Mouse (Mus musculus) limb, embryonic 13.5 days (tissue): ENCODE results near the gene Nckap5l. TPM values are rescaled to one million over a fixed set of nuclear protein-coding genes. Genes with fewer than 3 reads are reported as not detected.
"Not testable (repeated sequence)": the region's sequence is repeated elsewhere in the genome, so short reads cannot be mapped to it uniquely, and the experiment has no call there.

Experiments
- ATAC-seq: fragments of 200-750 bp; cut with Nextera tagmentation; 2 replicates; pipeline ENCODE4 v1.8.0; 2017; ENCODE audit warnings: low read depth, moderate number of reproducible peaks, moderate TSS enrichment; ENCODE audit not compliant: low FRiP score
- H3K27ac ChIP-seq: fragments of 300-500 bp; sonication (generic); 2 replicates; pipeline ENCODE4 v1.5.1; 2015; ENCODE audit warnings: inconsistent platforms, mild to moderate bottlenecking, moderate library complexity
- H3K27me3 ChIP-seq: fragments of 300-500 bp; sonication (generic); 2 replicates; pipeline ENCODE4 v1.6.1; 2015; ENCODE audit warnings: mild to moderate bottlenecking, inconsistent platforms
- H3K36me3 ChIP-seq: fragments of 300-500 bp; sonication (generic); 2 replicates; pipeline ENCODE4 v1.6.1; 2015; ENCODE audit warnings: inconsistent platforms, mild to moderate bottlenecking, moderate library complexity
- H3K4me1 ChIP-seq: fragments of 300-500 bp; sonication (generic); 2 replicates; pipeline ENCODE4 v1.6.1; 2015; ENCODE audit warnings: inconsistent platforms
- H3K4me2 ChIP-seq: fragments of 300-500 bp; sonication (generic); replicated peaks from 2 replicates; pipeline ENCODE4 v1.6.1; 2015; ENCODE audit warnings: inconsistent platforms, mild to moderate bottlenecking, moderate library complexity
- H3K4me3 ChIP-seq: fragments of 300-500 bp; sonication (generic); 2 replicates; pipeline ENCODE4 v1.5.1; 2015; ENCODE audit warnings: moderate library complexity, mild to moderate bottlenecking, inconsistent platforms
- H3K9ac ChIP-seq: fragments of 300-500 bp; sonication (generic); 2 replicates; pipeline ENCODE4 v1.6.1; 2015; ENCODE audit warnings: mild to moderate bottlenecking, inconsistent platforms
- H3K9me3 ChIP-seq: fragments of 300-500 bp; sonication (generic); 2 replicates; pipeline ENCODE4 v1.6.1; 2016; ENCODE audit warnings: inconsistent platforms
- WGBS: fragments of 180-500 bp; shearing (Covaris S2); methylation state at CpG from one replicate; pipeline ENCODE4 v1.1.7; 2015; 5-methylcytosine and 5-hydroxymethylcytosine counted together
- polyA plus RNA-seq: library from polyadenylated mRNA; unstranded; fragments of >200 nt; fragmentation: Nextera tagmentation; extraction: Ambion mirVana; gene quantifications from 2 replicates; pipeline ENCODE4 v1.2.1, GENCODE M21; 2015

The Nckap5l gene
- polyA plus RNA-seq, 1 experiment from 2014 or later, result 14.0 TPM

DNA sequence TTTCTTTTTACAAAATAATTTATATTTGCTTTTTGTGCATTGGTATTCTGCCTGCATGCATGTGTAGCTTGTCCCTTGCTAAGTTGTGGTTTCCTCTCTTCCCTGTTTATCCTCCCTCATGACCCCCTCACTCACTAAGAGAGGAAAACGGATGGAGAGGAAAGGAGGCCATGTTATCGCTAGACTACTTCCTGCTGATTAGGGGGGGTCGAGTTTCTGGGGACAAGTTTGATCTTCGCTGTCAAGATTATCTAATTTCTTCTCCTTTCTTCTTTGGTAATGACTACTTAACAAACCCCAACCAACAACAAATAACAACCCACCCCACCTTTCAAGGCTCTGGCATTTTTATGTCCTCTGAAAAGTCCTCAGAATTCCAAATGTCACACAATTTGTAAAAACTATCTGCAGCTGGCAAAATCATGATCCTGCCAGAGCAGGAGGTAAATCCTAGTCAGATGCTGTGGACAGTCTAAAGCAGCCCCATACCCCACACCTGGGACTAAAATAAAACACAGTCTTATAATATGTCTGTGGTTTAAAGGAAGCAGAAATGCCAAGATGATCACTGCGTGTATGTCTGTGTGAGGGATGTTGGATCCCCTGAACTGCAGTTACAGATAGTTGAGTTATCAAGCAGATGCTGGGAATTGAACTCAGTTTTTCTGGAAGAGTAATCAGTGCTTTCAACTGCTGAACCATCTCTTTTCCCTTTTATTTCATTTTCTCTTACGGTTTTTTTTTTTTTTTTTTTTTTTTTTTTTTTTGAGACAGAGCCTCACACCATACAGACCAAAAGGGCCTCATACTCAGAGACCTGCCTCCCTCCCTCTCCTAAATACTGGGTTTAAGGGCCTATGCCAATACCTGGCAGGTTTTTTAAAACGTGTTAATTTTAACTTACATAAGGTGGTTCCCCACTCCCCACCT lies 66.8 kb downstream of the Nckap5l start:
- Histone ChIP-seq H3K27ac (no peak overlapping the region), H3K4me2 (no peak overlapping the region), H3K9me3 (no peaks in the 10 kb centered on the region), H3K4me3 (no peak overlapping the region), H3K36me3 (no peaks in the 10 kb centered on the region), H3K9ac (no peak overlapping the region), H3K27me3 (no peaks in the 10 kb centered on the region), H3K4me1 (peaks cover 26% of the 10 kb centered on the region)
- ATAC-seq, result no peak
- 62% methylated on average over 7 of the region's 7 CpGs for WGBS

DNA sequence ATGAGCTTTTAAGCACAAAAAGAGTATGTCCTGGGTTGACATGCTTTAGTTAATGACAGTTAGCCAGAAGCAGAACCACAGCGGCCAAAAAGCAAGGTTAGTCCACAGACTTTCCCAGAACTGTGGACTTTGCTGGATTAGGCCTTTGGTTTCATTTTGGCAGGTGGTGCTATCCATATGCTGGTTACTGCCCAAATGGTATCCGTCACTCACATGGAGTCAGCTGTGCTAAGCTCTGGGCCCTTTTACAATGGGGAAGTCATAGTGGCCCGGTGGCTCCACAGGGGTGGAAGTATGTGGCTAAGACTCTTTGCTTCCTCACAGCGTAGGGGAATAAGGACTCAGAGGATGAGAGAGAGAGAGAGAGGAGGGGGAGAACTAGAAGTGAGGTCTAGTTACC lies 69.6 kb downstream of the Nckap5l start:
- 73% methylated on average over 4 of the region's 4 CpGs for WGBS
- ATAC-seq, result no peak
- H3K4me1 ChIP-seq, result peaks cover 16% of the 10 kb centered on the region
- H3K9me3 ChIP-seq, result no peaks in the 10 kb centered on the region
- no peak overlapping the region for H3K4me2 ChIP-seq
- H3K27ac ChIP-seq, result no peak overlapping the region
- H3K36me3 ChIP-seq, result no peaks in the 10 kb centered on the region
- no peaks in the 10 kb centered on the region for H3K27me3 ChIP-seq
- no peak overlapping the region for H3K4me3 ChIP-seq
- no peak overlapping the region for H3K9ac ChIP-seq

GRCm38 (mm10) chr15:99386796-99387195 lies 70.8 kb downstream of the Nckap5l start:
- Histone ChIP-seq H3K9ac (no peak overlapping the region), H3K27me3 (no peaks in the 10 kb centered on the region), H3K9me3 (no peaks in the 10 kb centered on the region), H3K36me3 (no peaks in the 10 kb centered on the region), H3K27ac (no peak overlapping the region), H3K4me2 (no peak overlapping the region), H3K4me3 (no peak overlapping the region), H3K4me1 (peaks cover 11% of the 10 kb centered on the region)
- 84% methylated on average over 3 of the region's 3 CpGs for WGBS
- no peak for ATAC-seq

GRCm38 (mm10) chr15:99386110-99386509 lies 71.4 kb downstream of the Nckap5l start:
- not testable (repeated sequence) for H3K9me3 ChIP-seq, ATAC-seq, H3K36me3 ChIP-seq, H3K4me2 ChIP-seq, H3K27ac ChIP-seq, H3K4me3 ChIP-seq, H3K27me3 ChIP-seq, H3K9ac ChIP-seq
- peaks cover 11% of the 10 kb centered on the region for H3K4me1 ChIP-seq
- 75% methylated on average over 3 of the region's 3 CpGs for WGBS

GRCm38 (mm10) chr15:99384071-99384470 lies 73.5 kb downstream of the Nckap5l start:
- H3K4me3 ChIP-seq, result no peak overlapping the region
- H3K27me3 ChIP-seq, result no peaks in the 10 kb centered on the region
- no peak overlapping the region for H3K9ac ChIP-seq
- peaks cover 11% of the 10 kb centered on the region for H3K4me1 ChIP-seq
- no peaks in the 10 kb centered on the region for H3K9me3 ChIP-seq
- 11% methylated on average over 6 of the region's 6 CpGs for WGBS
- ATAC-seq, result no peak
- 0 out of 2 replicates have a peak overlapping the region, but pooled peaks have one; percentile 7 for H3K4me2 ChIP-seq
- no peak overlapping the region for H3K27ac ChIP-seq
- no peaks in the 10 kb centered on the region for H3K36me3 ChIP-seq

DNA sequence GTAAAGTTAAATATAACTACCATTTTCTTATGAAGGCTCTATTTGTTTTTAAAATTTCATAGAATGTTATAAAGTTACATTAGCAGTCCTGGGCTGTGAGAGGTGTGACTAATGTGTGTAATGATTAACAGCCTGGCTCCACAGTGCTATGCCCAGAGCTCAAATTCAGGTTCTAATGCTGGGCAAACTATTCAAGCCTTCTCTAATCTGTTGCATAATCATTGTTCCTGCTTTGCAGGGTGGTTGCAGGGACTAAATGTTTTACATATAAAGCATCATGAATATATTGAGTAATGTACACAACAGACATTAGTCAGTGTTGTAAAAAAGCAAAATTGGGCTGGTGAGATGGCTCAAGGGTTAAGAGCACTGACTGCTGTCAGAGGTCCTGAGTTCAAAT lies 74.7 kb downstream of the Nckap5l start:
- Histone ChIP-seq H3K4me1 (peaks cover 11% of the 10 kb centered on the region), H3K36me3 (no peaks in the 10 kb centered on the region), H3K27ac (no peak overlapping the region), H3K27me3 (no peaks in the 10 kb centered on the region), H3K9me3 (peaks cover 6% of the 10 kb centered on the region), H3K9ac (no peak overlapping the region), H3K4me2 (no peak overlapping the region), H3K4me3 (no peak overlapping the region)
- no peak for ATAC-seq

GRCm38 (mm10) chr15:99376240-99376639 lies 81.3 kb downstream of the Nckap5l start:
- Histone ChIP-seq H3K4me2 (no peak overlapping the region), H3K4me3 (no peak overlapping the region), H3K4me1 (no peaks in the 10 kb centered on the region), H3K9ac (no peak overlapping the region), H3K36me3 (no peaks in the 10 kb centered on the region), H3K9me3 (peaks cover 6% of the 10 kb centered on the region), H3K27ac (no peak overlapping the region), H3K27me3 (no peaks in the 10 kb centered on the region)
- no peak for ATAC-seq
- 88% methylated on average over 5 of the region's 5 CpGs for WGBS

DNA sequence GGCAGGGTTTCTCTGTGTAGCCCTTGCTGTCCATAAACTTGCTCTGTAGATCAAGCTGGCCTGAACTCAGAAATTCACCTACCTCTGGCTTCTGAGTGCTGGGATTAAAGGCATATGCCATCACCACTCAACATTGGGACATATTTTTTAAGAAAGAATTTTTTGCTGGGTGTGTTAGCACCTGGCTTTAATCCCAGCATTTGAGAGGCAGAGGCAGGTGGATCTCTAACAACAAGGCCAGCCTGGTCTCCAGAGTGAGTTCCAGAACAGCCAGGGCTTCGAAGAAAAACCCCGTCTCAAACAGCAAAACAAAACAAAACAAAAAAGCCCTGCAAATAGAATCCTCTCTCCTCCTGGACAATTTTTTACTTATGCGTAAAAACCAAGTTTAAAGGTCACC lies 82.0 kb downstream of the Nckap5l start:
- ATAC-seq, result no peak
- H3K4me3 ChIP-seq, result no peak overlapping the region
- H3K27me3 ChIP-seq, result no peaks in the 10 kb centered on the region
- WGBS, result 88% methylated on average over 3 of the region's 3 CpGs
- H3K9ac ChIP-seq, result no peak overlapping the region
- no peak overlapping the region for H3K27ac ChIP-seq
- H3K4me2 ChIP-seq, result no peak overlapping the region
- no peaks in the 10 kb centered on the region for H3K36me3 ChIP-seq
- H3K4me1 ChIP-seq, result 0 out of 2 replicates have a peak, but pooled peaks cover 2% of the 10 kb centered on the region
- H3K9me3 ChIP-seq, result peaks cover 6% of the 10 kb centered on the region

DNA sequence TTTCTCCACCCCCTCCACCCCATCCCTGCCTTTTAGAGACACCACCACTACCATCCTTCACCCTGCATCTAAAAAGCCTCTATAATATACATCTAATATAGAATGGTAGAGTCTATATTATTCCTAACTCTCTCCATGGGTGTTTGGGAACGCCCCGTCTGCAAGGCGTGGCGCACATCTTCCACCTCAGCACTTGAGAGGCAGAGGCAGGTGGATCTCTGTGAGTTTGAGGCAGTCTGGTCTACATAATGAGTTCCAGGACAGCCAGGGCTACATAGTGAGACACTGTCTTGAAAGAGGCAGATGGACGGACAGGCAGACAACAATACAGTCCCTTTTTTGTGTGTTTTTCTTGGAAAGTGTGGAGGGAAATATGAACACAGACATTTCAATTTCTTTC lies 82.5 kb downstream of the Nckap5l start:
- no peak overlapping the region for H3K27ac ChIP-seq
- H3K27me3 ChIP-seq, result no peaks in the 10 kb centered on the region
- 0 out of 2 replicates have a peak, but pooled peaks cover 3% of the 10 kb centered on the region for H3K4me1 ChIP-seq
- no peak overlapping the region for H3K9ac ChIP-seq
- no peak overlapping the region for H3K4me2 ChIP-seq
- 86% methylated on average over 5 of the region's 5 CpGs for WGBS
- no peak for ATAC-seq
- H3K9me3 ChIP-seq, result peaks cover 6% of the 10 kb centered on the region
- no peaks in the 10 kb centered on the region for H3K36me3 ChIP-seq
- H3K4me3 ChIP-seq, result no peak overlapping the region

- no peaks in the 10 kb centered on the region for H3K9me3 ChIP-seq
- peaks cover 19% of the 10 kb centered on the region for H3K4me1 ChIP-seq
- H3K9ac ChIP-seq, result no peak overlapping the region
- no peak overlapping the region for H3K27ac ChIP-seq
- no peak overlapping the region for H3K4me3 ChIP-seq
- ATAC-seq, result no peak
- H3K4me2 ChIP-seq, result no peak overlapping the region
- 83% methylated on average over 9 of the region's 9 CpGs for WGBS
- no peaks in the 10 kb centered on the region for H3K36me3 ChIP-seq
- no peaks in the 10 kb centered on the region for H3K27me3 ChIP-seq
These were observed 84.8 kb downstream of the Nckap5l start for GRCm38 (mm10) chr15:99372761-99373160.
